Mouse (Mus musculus) midbrain, embryonic 16.5 days (tissue): ENCODE results near the gene Cstf2. TPM values are rescaled to one million over a fixed set of nuclear protein-coding genes. Genes with fewer than 3 reads are reported as not detected.

Experiments used
- ATAC-seq: fragments of 200-750 bp; cut with Nextera tagmentation; 2 replicates; pipeline ENCODE4 v1.8.0; 2017; ENCODE audit warnings: moderate TSS enrichment
- H3K27ac ChIP-seq: fragments of 300-500 bp; sonication (generic); 2 replicates; pipeline ENCODE4 v1.5.1; 2014; ENCODE audit warnings: mild to moderate bottlenecking, low read length, mixed read lengths
- H3K27me3 ChIP-seq: fragments of 300-500 bp; sonication (generic); 2 replicates; pipeline ENCODE4 v1.6.1; 2014; ENCODE audit warnings: low read depth, low read length, mixed read lengths; ENCODE audit not compliant: control insufficient read depth, insufficient read depth
- H3K36me3 ChIP-seq: fragments of 300-500 bp; sonication (generic); 2 replicates; pipeline ENCODE4 v1.6.1; 2014; ENCODE audit warnings: mild to moderate bottlenecking, low read length, moderate library complexity, mixed read lengths; ENCODE audit not compliant: control insufficient read depth, insufficient read depth
- H3K4me1 ChIP-seq: fragments of 300-500 bp; sonication (generic); 2 replicates; pipeline ENCODE4 v1.6.1; 2014; ENCODE audit warnings: mild to moderate bottlenecking, low read length, mixed read lengths; ENCODE audit not compliant: control insufficient read depth, insufficient read depth
- H3K4me2 ChIP-seq: fragments of 300-500 bp; sonication (generic); 2 replicates; pipeline ENCODE4 v1.6.1; 2014; ENCODE audit warnings: mild to moderate bottlenecking, low read length, mixed read lengths
- H3K4me3 ChIP-seq: fragments of 300-500 bp; sonication (generic); 2 replicates; pipeline ENCODE4 v1.5.1; 2014; ENCODE audit warnings: low read depth, mild to moderate bottlenecking, low read length, moderate library complexity, mixed read lengths
- H3K9ac ChIP-seq: fragments of 300-500 bp; sonication (generic); 2 replicates; pipeline ENCODE4 v1.6.1; 2014; ENCODE audit warnings: low read depth, low read length, mixed read lengths
- H3K9me3 ChIP-seq: fragments of 300-500 bp; sonication (generic); replicated peaks from 2 replicates; pipeline ENCODE4 v1.6.1; 2014; ENCODE audit warnings: mild to moderate bottlenecking, low read length, mixed read lengths; ENCODE audit not compliant: control insufficient read depth, poor library complexity, severe bottlenecking
- WGBS: fragments of 180-500 bp; shearing (Covaris S2); extraction: QIAGEN DNeasy Blood & Tissue Kit; methylation state at CpG from one replicate; pipeline ENCODE4 v1.1.7; 2014; 5-methylcytosine and 5-hydroxymethylcytosine counted together
- microRNA-seq: library from miRNA; unstranded; fragments of <30 nt; microRNA quantifications from one replicate; pipeline ENCODE4, GENCODE M21; 2017
- polyA plus RNA-seq: library from polyadenylated mRNA; unstranded; fragments of >200 nt; fragmentation: Nextera tagmentation; extraction: Ambion mirVana; gene quantifications from 2 replicates; pipeline ENCODE4 v1.2.1, GENCODE M21; 2015

The Cstf2 gene
- polyA plus RNA-seq, 1 experiment from 2014 or later = 72.5 TPM

DNA sequence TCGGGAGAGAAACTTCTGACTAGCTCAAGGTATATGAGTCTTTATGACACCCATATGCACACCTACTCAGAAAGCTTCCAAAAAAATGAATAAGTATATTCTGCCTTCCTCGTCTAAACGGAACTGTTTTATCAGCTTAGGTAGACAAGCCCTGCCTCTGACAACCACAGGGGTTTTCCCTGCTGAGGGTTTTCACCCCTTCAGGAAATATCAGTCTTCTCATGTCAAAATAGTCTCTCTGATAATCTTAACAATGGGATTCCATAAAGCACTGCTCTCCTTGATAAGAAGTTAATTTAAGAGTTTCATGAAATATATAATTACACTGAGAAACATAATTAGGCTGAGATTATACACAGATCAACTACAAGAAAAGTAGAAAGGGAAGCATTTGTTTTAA, 52.8 kb downstream of the Cstf2 start:
- Histone ChIP-seq H3K27ac (no peak overlapping the region), H3K27me3 (no peaks in the 10 kb centered on the region), H3K9me3 (no peaks in the 10 kb centered on the region), H3K4me3 (no peak overlapping the region), H3K9ac (no peak overlapping the region), H3K4me1 (no peaks in the 10 kb centered on the region), H3K4me2 (no peak overlapping the region), H3K36me3 (no peaks in the 10 kb centered on the region)
- ATAC-seq = no peak
- 88% methylated on average over 3 of the region's 3 CpGs for WGBS

DNA sequence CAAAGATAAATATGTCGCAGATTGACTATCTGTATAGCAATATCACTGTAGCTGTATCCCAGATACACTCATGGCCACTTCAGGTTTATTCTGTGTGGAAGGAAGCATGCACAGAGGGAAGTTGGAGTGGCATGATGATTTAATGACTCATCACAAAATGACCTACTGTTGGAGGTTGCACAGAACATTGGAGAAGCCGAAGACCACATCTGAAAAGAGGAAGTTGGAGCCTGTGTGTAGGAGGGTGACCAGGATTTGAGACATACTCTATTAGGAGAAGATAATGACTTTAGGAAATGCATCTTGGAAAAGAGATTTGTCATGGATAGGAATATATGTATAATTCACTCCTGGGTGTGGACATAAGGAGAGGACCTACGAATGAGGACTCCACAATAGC, 57.4 kb downstream of the Cstf2 start:
- no peaks in the 10 kb centered on the region for H3K4me1 ChIP-seq
- no peak for ATAC-seq
- no peaks in the 10 kb centered on the region for H3K9me3 ChIP-seq
- H3K36me3 ChIP-seq = no peaks in the 10 kb centered on the region
- H3K4me3 ChIP-seq = no peak overlapping the region
- H3K27ac ChIP-seq = no peak overlapping the region
- no peak overlapping the region for H3K4me2 ChIP-seq
- no peak overlapping the region for H3K9ac ChIP-seq
- no peaks in the 10 kb centered on the region for H3K27me3 ChIP-seq
- WGBS = 76% methylated on average over 3 of the region's 3 CpGs

DNA sequence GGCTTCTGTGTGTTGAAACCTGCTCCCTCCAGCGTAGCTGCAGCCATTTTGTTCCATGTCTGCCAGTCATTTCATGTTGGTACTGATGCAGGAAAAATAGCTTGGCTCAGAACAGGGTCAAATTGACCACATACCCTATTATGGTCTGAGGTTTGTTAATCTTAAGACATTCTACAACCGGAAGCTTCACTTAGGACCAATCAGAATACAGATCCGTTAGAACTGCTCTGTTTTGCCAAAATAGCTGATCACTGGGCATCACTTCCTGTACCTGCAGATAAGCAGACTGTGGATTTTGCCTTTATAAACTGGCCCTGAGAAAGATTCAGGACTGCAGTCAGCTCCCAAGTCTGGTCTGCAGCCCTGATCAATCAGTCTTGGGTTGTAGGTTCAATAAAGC, 69.6 kb downstream of the Cstf2 start:
- H3K4me3 ChIP-seq = no peak overlapping the region
- 80% methylated on average over 3 of the region's 3 CpGs for WGBS
- no peak for ATAC-seq
- no peak overlapping the region for H3K4me2 ChIP-seq
- no peak overlapping the region for H3K9ac ChIP-seq
- H3K4me1 ChIP-seq = no peaks in the 10 kb centered on the region
- H3K27ac ChIP-seq = no peak overlapping the region
- H3K9me3 ChIP-seq = no peaks in the 10 kb centered on the region
- H3K36me3 ChIP-seq = no peaks in the 10 kb centered on the region
- H3K27me3 ChIP-seq = no peaks in the 10 kb centered on the region

DNA sequence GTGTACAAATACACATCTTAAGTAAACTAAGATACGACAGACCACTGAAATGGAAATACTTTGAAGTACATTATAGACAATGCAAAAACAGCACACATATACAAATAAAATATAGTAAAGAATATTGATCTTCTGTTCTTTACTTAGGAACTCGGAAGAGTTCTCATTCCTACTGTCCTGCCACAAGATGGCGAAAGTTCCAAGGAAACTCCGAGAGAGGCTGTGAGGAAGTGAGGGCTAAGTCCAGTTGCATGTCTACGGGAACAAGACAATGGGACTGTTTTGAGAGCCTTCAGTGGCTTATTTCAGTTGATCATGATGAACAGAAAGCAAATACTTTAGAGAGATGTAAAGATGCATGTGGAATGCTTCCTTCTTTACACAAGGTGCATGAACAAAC, 73.3 kb downstream of the Cstf2 start:
- Histone ChIP-seq H3K27me3 (no peaks in the 10 kb centered on the region; the same call in 1 of the 2 replicates), H3K4me2 (no peak overlapping the region), H3K9ac (no peak overlapping the region), H3K4me1 (no peaks in the 10 kb centered on the region), H3K36me3 (no peaks in the 10 kb centered on the region), H3K9me3 (no peaks in the 10 kb centered on the region), H3K4me3 (no peak overlapping the region), H3K27ac (no peak overlapping the region)
- 29% methylated on average over 5 of the region's 5 CpGs for WGBS
- ATAC-seq = no peak

DNA sequence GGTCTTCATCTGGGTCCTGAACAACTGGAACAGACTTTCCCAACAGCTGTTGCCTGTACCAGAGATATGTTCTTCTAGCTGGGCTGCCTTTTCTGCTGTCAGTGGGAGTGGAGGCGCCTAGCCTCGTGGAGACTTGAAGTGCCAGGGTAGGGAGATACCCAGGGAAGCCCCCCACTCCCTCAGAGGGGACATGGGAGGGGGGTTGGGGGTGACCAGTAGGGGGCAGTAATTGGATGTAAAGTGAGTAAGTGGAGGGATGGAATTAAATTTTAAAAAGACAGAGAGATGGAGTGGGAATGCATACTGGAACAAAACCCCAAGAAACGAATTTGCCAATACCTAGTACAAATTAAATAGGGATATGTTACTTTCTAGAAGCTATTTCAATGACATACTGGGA, 74.8 kb downstream of the Cstf2 start:
- WGBS = 48% methylated on average over 3 of the region's 3 CpGs
- Histone ChIP-seq H3K4me1 (no peaks in the 10 kb centered on the region), H3K4me3 (no peak overlapping the region), H3K36me3 (no peaks in the 10 kb centered on the region), H3K27me3 (no peaks in the 10 kb centered on the region; the same call in none of the 2 replicates), H3K27ac (no peak overlapping the region), H3K9me3 (no peaks in the 10 kb centered on the region), H3K4me2 (no peak overlapping the region), H3K9ac (no peak overlapping the region)
- ATAC-seq = no peak

Small RNA genes within 50 kb of the gene (microRNA-seq; reads per million reads assigned to microRNA genes)
- gene Mir3112 = 0.69 reads per million

Other genes with a start within 250 kb of the Cstf2 start
- 0.36 TPM in 1 of 2 replicates, not detected in the other for gene Tnmd, start 208.2 kb upstream of the Cstf2 start, polyA plus RNA-seq
- 301 and 305 TPM in 2 replicates for gene Tspan6, start 160.8 kb upstream of the Cstf2 start, polyA plus RNA-seq
- 1.4 and 1.7 TPM in 2 replicates for gene Srpx2, start 150.8 kb upstream of the Cstf2 start, polyA plus RNA-seq
- 0.78 and 0.99 TPM in 2 replicates for gene Sytl4, start 77.4 kb upstream of the Cstf2 start, polyA plus RNA-seq
- gene Xkrx, start 102.9 kb downstream of the Cstf2 start, polyA plus RNA-seq = 1.0 and 1.7 TPM in 2 replicates
- not detected in 2 replicates for gene Arl13a, start 128.3 kb downstream of the Cstf2 start, polyA plus RNA-seq
- gene Nox1, start 162.8 kb downstream of the Cstf2 start, polyA plus RNA-seq = 0.11 and 0.12 TPM in 2 replicates
- 4.7 TPM in 2 replicates for gene Trmt2b, start 217.8 kb downstream of the Cstf2 start, polyA plus RNA-seq
- gene Tmem35a, start 236.0 kb downstream of the Cstf2 start, polyA plus RNA-seq = 126 TPM in 2 replicates
- 3.9 and 6.1 TPM in 2 replicates for gene Cenpi, start 248.9 kb downstream of the Cstf2 start, polyA plus RNA-seq